Mouse (Mus musculus): ENCODE measurements at regions not wholly inside any gene's neighbourhood (a gene's known extent, or its start where the extent isn't known, plus 50 kb on each side); places are given as distances from the start of the nearest gene placed in this dataset.

DNA sequence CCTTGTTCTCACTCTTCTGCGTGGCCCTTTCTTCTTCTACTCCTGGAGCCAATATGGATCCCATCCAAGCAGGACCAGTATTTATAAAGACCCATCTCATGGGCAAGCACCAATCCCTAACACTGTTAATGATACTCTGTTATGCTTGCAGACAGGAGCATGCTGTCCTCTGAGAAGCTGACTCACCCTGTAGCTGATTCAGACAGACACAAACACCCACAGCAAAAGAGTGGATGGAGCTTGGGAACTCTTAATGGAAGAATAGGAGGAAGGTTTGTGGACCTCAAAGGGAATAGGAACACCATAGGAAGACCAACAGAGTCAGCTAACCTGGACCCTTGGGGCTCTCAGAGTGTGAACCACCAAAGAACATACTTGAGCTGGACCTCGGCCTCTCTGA lies 50.3 kb upstream of the Nck2 start:
- no peaks in the 10 kb centered on the region for H3K9me3 ChIP-seq (replicated peaks; ENCODE audit: insufficient read depth, low read length)
- no peaks in the 10 kb centered on the region for H3K79me2 ChIP-seq (ENCODE audit: control insufficient read depth, insufficient read depth, low read length, poor library complexity)
- H3K36me3 ChIP-seq (ENCODE audit: control insufficient read depth in 1 of 2, insufficient read depth in 2 of 2, low read length in 2 of 2) = peaks cover 0 to under 1% of the 10 kb centered on the region in 2 experiments; a peak in 1 of 4 replicates
- H3K27me3 ChIP-seq (ENCODE audit: control insufficient read depth in 1 of 2, insufficient read depth in 2 of 2, low read length in 2 of 2) = no peaks in the 10 kb centered on the region
- no peak for DNase-seq (ENCODE audit: low read depth, low spot score)
- no peak overlapping the region for H3K4me3 ChIP-seq (ENCODE audit: control insufficient read depth in 1 of 2, insufficient read depth in 1 of 2, low read depth in 2 of 2, low read length in 2 of 2)
- H3K27ac ChIP-seq (ENCODE audit: control insufficient read depth, low read depth, low read length) = no peak overlapping the region
- H3K9ac ChIP-seq (ENCODE audit: control insufficient read depth, low read depth, low read length, poor library complexity, severe bottlenecking) = no peak overlapping the region
- TF ChIP-seq UBTF (IDR thresholded peaks at IDR 0.05; ENCODE audit: borderline replicate concordance, insufficient read depth, low read depth, low read length) (no peak), CTCF (IDR thresholded peaks at IDR 0.05 in 2 of 3, conservative IDR thresholded peaks at IDR 0.05 in 1 of 3; ENCODE audit: control insufficient read depth in 1 of 3, insufficient read depth in 1 of 3, low read depth in 2 of 3, low read length in 3 of 3, poor library complexity in 1 of 3, severe bottlenecking in 1 of 3) (no peak), MYB (IDR thresholded peaks at IDR 0.05; ENCODE audit: low read depth, low read length) (no peak), TAL1 (IDR thresholded peaks at IDR 0.05; ENCODE audit: low read length) (no peak), GATA1 (IDR thresholded peaks at IDR 0.05; ENCODE audit: low read depth, low read length) (no peak), POLR2AphosphoS2 (IDR thresholded peaks at IDR 0.05; ENCODE audit: low read length) (no peak), MAX (IDR thresholded peaks at IDR 0.05; ENCODE audit: low read length) (no peak)
- H3K4me1 ChIP-seq (ENCODE audit: control insufficient read depth in 1 of 2, insufficient read depth in 2 of 2, low read length in 2 of 2) = no peaks in the 10 kb centered on the region
